Mouse (Mus musculus): Measurements from ENCODE around the gene Apool.
A peak's percentile ranks its signal among the peaks of the same experiment; 100 is the strongest.

GRCm38 (mm10) chrX:112368426-112368825 lies 57.3 kb downstream of the Apool start:
- TF ChIP-seq CTCF (IDR thresholded peaks at IDR 0.05; ENCODE audit: extremely low read depth, insufficient read length, insufficient replicate concordance, low read depth, low read length): peak; percentile 47; the same call in 1 of the 2 replicates
- TF ChIP-seq POLR2A (IDR thresholded peaks at IDR 0.05; ENCODE audit: low read depth, low read length): no peak
